Mouse (Mus musculus) heart, adult 2 months (tissue): Measurements from ENCODE around the gene Pld5.

Source experiments
- CTCF ChIP-seq: fragments of 200-600 bp; IDR thresholded peaks from 2 replicates; pipeline ENCODE4 v1.8.1; 2022; ENCODE audit warnings: antibody characterized with exemption, mild to moderate bottlenecking, moderate library complexity
- EP300 ChIP-seq: fragments of 200-500 bp; IDR thresholded peaks from 2 replicates; pipeline ENCODE4 v1.6.1; 2011; ENCODE audit warnings: low read depth, low read length, control low read depth; ENCODE audit not compliant: insufficient read depth
- POLR2A ChIP-seq: fragments of 200-500 bp; IDR thresholded peaks from 2 replicates; pipeline ENCODE4 v1.6.1; 2011; ENCODE audit warnings: mild to moderate bottlenecking, low read depth, low read length, control low read depth; ENCODE audit not compliant: insufficient read depth

- TF ChIP-seq CTCF = no peak
- TF ChIP-seq POLR2A = no peak
- no peak for TF ChIP-seq EP300
Measured at GRCm38 (mm10) chr1:176033698-176034097, 241.4 kb downstream of the Pld5 start.
